Mouse (Mus musculus) adrenal gland, adult 2 months (tissue): ENCODE measurements around the gene Evl. TPM values are rescaled to one million over a fixed set of nuclear protein-coding genes. Genes with fewer than 3 reads are reported as not detected.

Source experiments
- DNase-seq: peaks from one replicate; pipeline ENCODE4 v3.0.0; 2021
- polyA plus RNA-seq: library from polyadenylated mRNA; depleted of rRNA; stranded (reverse); fragments of >200 nt; gene quantifications from 2 replicates; pipeline ENCODE4 v1.2.3, GENCODE M21; 2012
- total RNA-seq, 2 experiments: library from RNA; stranded (reverse); gene quantifications; 2 replicates each; pipeline ENCODE4 v1.2.3; 2021

Evl gene
- total and polyA plus RNA-seq, 3 experiments, result 18.6 to 48.5 (median 39.1) TPM

DNA sequence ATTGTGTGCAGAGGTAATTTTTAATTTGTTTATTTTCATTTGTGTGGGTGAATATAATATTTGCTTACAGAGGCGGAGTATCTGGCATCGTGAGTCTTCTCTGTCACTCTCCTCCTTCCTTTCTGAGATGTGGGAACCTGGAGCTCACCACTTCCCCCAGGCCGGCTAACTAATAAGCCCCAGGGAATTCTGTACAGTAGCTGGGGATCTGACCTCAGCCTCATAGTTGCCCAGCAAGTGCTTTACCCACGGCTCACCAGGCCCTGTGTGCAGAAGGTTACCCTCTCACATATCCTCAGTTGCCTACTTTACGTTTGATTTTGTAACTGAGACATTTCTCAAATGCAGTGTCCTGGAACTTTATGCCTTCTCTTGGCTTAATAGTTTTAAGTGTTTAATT is 37.1 kb downstream of the Evl start:
- no peak for DNase-seq

GRCm38 (mm10) chr12:108592866-108593265 is 38.3 kb downstream of the Evl start:
- no peak for DNase-seq

DNA sequence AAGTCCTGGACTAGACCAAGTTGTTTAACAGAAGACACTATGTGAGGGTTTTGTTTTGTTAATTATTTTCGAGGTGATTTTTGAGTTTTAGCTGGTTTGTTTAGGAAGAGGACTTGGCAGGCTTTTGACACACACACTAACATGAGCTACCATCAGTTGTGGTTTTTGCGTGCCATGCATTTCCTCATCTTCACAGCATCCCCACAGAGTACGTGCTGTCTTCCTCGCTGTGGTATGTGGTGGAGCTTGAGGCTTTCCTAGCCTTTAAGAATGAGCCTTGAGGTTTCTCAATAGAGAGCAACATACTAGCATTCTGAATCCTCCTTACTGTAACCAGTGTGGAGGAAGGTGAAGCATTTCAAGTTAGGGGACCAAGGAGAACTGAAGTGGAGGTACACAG is 46.3 kb downstream of the Evl start:
- DNase-seq, result no peak

GRCm38 (mm10) chr12:108601326-108601725 is 46.8 kb downstream of the Evl start:
- no peak for DNase-seq

- no peak for DNase-seq
These were observed 50.0 kb downstream of the Evl start for GRCm38 (mm10) chr12:108604546-108604945.

DNA sequence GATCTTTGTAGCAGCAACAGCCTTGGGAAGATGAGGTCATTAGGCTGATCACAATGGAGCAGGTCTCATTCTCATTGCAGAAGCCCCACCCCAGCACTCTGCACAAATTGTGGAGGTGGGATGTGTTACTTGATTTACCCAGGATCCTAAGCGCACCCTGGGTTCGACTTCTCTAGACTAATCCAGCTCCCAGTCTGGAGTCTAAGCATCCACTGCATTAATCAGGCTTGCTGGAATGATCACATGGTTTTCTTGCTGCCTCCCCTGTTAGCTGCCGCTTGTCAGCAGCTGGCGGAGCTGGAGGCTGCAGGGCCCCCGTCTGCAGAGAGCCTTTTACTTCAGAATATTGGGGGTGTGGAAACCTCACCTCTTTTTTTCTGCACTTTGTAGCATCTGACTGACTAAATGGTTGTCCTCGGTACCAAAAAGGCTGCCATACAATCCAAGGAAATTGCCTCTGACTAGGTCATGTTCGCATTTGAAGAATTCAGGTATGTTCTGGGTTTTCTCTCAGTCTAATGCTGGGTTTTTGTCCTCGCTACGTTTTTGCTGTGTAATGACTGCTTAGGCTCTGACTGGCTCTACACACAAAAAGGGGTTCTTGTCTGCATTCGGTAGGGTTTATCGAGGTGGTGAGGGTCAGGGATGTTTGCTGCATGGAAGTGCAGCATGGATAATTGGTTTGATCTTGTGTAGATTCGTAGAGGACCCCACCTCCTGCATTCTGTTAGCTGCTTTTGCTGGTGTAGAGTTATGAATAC is 51.2 kb downstream of the Evl start:
- DNase-seq, result no peak

- DNase-seq, result no peak
These were observed 51.8 kb downstream of the Evl start for GRCm38 (mm10) chr12:108606321-108606720.

GRCm38 (mm10) chr12:108609446-108609845 is 54.9 kb downstream of the Evl start:
- DNase-seq, result no peak

GRCm38 (mm10) chr12:108610255-108610654 is 55.7 kb downstream of the Evl start:
- DNase-seq, result no peak

DNA sequence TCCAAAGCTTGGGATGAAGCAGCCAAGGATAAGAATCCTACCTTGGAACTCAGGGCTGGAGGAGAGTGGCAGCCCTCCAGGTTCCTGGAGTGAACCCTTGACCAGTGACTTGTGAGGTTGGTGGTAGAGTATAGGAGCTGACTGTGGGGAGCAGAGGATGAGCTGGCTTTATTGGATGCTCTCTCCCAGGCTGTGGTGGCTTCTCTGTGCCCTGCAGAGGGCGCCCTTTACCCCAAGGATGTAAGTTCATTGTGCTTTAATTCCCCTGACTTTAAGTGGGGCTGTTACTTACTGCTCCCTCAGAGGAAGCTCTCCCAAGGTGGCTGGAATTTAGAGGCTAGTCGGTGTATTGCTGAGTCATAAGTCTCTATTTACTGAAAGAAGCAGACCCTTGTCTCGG is 58.6 kb downstream of the Evl start:
- peak; percentile 53 for DNase-seq

DNA sequence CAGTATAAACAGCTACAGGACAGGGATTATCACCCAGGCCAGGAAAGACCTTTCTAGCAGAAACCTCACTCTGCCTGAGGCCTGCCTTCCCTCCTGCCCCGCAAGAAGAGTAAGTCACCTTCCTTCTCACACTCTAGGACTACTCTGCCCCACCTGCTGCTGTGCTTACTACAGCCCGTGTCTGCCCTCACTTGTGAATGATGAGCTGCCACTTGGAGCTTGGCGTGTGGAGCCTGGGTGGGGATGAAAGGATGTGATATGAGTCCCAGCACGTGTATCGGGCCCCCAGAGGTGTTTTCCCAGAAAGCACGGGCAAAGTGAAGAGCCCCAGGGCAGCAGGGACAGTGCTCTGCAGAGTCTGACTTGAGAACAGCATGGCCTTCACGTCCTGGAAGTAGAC is 63.0 kb downstream of the Evl start:
- DNase-seq, result no peak

DNA sequence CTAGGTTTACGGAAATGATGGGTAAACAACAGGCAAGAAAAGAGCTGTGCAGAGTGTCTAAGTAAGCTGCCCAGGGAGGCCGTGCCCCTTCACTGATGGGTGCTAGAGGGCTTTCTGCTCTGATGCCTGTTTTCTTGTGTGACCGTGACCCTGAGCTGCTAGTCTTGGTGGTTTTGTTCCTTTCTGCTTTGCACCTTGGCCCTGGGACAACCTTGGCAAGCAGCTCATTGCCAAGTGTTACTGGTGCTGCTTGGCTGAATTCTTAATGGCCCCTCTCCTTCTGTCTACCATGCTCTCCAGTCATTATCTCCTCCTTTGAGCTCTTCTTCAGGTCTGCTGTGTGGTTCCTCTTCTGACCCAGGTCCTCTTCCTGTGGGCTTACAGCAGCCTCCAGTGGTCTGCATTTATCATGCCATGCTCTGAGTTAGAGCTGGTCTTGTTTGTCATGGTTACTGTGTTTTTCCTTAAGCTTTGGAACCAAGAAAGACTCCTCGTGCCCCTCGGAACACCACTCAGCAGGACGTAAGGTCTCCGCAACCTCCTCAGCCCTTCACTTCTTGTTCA is 65.4 kb downstream of the Evl start:
- DNase-seq, result no peak

DNA sequence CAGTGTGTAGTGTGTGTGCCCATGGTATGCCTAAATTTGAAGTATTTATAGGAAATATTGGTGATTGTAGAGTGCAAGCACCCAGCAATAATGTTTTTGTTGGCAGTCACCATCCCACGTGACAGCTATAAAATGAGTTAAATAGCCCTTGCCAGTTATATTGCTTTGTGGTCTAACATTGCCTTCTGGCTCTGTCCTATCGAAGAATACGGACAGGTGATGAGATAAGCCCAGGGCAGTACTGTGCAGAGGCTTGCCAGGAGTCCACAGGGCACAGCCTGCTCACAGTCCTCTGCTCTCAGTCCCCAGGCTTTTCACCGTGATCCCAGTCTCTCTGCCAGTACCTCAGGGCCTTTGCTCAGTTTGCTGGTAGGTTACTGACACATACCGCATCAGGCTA is 67.9 kb downstream of the Evl start:
- no peak for DNase-seq

DNA sequence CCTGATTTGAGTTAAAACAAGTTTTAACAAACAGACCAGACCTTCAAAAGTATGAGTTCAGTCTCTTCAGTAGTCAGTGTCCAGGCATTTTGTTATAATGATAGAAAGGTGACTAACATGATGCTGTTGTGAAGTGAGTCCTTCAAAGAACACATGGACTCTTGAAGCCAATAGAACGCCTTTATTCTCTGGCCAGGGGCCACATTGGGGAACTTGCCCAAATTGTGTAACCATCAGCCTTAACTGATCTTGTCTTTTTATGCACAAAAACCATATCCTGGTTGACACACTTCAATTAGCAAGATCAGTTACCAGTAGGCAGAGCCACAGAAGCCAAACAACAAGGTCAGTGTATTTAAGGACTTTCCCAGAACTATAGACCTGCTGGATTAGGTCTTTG is 75.0 kb downstream of the Evl start:
- DNase-seq, result no peak

DNA sequence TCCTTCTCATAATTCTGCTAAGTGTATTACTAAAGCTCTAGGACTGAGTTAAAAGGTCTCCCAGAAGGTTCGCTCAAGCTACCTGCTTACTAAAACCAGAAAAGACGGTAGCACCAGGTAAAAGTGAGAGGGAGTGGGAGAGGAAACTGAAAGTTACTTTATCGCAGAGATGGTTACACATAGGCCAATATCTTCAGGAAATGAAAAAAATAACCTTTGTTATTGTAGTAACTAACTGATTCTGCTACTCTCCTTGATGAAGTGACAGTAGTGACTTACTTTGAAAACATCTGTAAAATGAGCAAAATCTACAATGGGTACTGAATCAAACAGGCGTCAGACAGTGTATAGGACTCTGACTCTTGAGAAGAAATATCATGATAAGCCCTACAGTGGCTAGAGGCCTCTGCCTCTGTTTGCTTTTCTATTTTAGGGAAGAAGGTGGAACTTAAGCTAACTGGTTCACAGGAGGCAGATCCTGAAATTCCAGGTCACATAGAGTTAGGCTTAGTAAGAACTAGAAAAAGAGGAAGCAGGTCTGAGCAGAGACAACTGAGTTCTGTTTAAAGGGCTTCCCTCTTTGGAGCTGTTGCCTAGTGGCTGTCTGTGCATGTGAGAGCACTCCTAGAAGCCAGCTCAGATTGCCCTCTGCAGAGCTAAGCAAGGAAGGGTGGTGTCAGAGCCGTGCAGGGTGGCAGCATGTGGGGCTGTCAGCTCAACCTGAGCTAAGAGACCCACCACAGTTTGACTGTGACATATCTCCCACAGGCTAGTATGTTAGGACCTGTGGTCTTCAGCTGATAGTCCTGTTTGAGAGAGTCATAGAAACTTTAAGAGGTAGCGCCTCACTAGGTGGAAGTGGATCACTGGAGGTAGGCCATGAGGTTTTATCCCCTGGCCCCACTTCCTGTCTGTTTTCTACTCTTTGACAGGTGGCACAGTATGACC is 76.5 kb downstream of the Evl start:
- no peak for DNase-seq

GRCm38 (mm10) chr12:108632501-108632900 is 78.0 kb downstream of the Evl start:
- DNase-seq, result no peak

- DNase-seq, result no peak
These were observed 79.5 kb downstream of the Evl start for GRCm38 (mm10) chr12:108634031-108634430.

DNA sequence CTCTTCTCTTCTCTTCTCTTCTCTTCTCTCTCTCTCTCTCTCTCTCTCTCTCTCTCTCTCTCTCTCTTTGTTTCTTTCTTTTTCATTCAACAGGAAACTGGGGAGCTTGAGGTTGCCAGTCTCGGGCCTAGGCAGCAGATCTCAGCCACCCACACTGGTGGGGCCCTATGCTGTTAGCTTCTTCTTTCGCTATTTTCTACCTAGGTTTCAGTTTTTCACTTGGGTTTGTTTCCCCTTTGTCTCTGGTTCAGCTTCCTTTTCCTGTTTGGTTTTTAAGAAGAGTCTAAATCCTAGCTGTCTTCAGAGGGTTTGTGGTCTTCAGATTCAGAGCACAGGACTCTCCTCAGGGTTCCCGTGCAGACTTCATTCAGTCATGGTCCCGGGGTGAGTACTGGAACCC is 81.0 kb downstream of the Evl start:
- DNase-seq, result no peak

DNA sequence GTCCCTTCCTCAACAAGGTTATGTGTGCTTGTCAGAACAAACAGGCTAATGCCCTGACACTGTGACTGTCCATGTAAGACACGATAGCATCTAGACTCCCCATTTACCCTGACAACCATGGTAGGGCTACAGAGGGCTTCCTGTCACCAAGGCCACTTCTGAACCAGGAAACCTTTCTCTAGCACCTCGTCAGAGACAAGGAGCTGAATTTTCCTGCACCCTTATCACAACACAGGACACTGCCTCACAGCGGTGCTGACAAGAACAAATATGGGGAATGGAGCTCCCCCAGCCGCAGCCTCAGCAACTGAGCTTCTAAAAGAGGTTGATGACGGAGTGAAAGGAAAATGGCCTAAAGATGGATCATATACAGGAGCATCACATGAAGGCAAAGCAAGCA is 82.9 kb downstream of the Evl start:
- no peak for DNase-seq

DNA sequence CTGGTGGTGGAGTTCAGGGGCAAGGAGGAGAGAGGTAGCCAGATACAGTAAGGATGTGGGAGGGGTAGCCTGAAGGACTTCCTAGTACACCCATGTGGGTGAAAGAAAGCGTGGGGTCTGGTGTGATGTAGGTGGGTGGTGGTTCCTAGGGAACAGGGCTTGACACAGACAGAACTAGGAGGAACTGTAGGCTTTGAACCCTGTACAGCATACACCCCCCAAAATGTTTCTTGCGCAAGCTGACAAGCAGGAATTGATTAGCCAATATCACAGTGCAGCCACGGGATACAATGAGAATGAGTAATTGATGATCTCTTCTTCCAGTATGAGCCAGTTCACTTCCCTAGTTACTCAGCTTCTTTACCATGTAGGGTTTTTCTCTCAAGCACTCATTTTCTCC is 84.6 kb downstream of the Evl start:
- DNase-seq, result no peak

DNA sequence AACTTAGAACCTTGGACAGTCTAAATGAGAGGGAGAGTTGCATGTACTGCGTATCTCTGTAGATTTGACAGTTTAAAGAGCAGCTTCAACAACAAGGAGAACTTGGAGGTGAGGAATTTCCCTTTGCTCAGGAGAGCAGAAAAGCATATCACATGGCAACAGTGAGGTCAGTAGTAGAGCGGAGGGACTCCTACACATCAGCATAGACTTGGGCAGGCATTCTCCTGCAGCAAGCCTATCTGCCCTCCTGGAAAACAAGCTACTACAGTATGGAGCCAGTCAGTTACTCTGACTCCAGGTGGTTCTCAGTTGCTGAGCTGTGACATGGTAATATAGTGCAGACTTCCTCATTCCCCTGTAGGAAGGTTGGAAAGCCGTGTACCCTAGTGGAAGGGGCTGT is 87.5 kb downstream of the Evl start:
- DNase-seq, result no peak

GRCm38 (mm10) chr12:108646234-108646633 is 91.7 kb downstream of the Evl start:
- DNase-seq, result no peak

GRCm38 (mm10) chr12:108647784-108648183 is 93.3 kb downstream of the Evl start:
- DNase-seq, result no peak
